Mouse (Mus musculus) heart, embryonic 14.5 days (tissue): ENCODE data around the gene Urb1. TPM values are rescaled to one million over a fixed set of nuclear protein-coding genes. Genes with fewer than 3 reads are reported as not detected.

Experiments used
- ATAC-seq: fragments of 200-750 bp; cut with Nextera tagmentation; 2 replicates; pipeline ENCODE4 v1.8.0; 2017; ENCODE audit warnings: low read depth, moderate TSS enrichment; ENCODE audit not compliant: insufficient number of reproducible peaks, insufficient read depth, low FRiP score
- H3K27ac ChIP-seq, 2 experiments: fragments of 200-500 bp in 1 of 2; fragments of 300-500 bp in 1 of 2; sonication (generic) in 1 of 2; replicated peaks in 1 of 2; 2 replicates each; pipeline ENCODE4 v1.5.1; 2012 to 2014; ENCODE audit warnings: low read depth in 2 of 2, low read length in 2 of 2, control low read depth in 1 of 2, mild to moderate bottlenecking in 1 of 2, mixed read lengths in 1 of 2; ENCODE audit not compliant: control insufficient read depth in 1 of 2, insufficient read depth in 1 of 2
- H3K27me3 ChIP-seq: fragments of 300-500 bp; sonication (generic); 2 replicates; pipeline ENCODE4 v1.6.1; 2014; ENCODE audit warnings: mild to moderate bottlenecking, low read length, control low read depth; ENCODE audit not compliant: control insufficient read depth, insufficient read depth
- H3K36me3 ChIP-seq: fragments of 300-500 bp; sonication (generic); 2 replicates; pipeline ENCODE4 v1.6.1; 2014; ENCODE audit warnings: mild to moderate bottlenecking, control low read depth, low read length, mixed read lengths; ENCODE audit not compliant: control insufficient read depth, insufficient read depth
- H3K4me1 ChIP-seq, 2 experiments: fragments of 200-500 bp in 1 of 2; fragments of 300-500 bp in 1 of 2; sonication (generic) in 1 of 2; 2 replicates each; pipeline ENCODE4 v1.6.1; 2012 to 2014; ENCODE audit warnings: low read length in 2 of 2, control low read depth in 1 of 2, mixed read lengths in 1 of 2; ENCODE audit not compliant: control insufficient read depth in 2 of 2, insufficient read depth in 2 of 2
- H3K4me2 ChIP-seq: fragments of 300-500 bp; sonication (generic); 2 replicates; pipeline ENCODE4 v1.6.1; 2014; ENCODE audit warnings: mild to moderate bottlenecking, low read length
- H3K4me3 ChIP-seq, 2 experiments: fragments of 200-500 bp in 1 of 2; fragments of 300-500 bp in 1 of 2; sonication (generic) in 1 of 2; 2 replicates each; pipeline ENCODE4 v1.5.1; 2012 to 2014; ENCODE audit warnings: low read length in 2 of 2, mild to moderate bottlenecking in 2 of 2, control low read depth in 1 of 2, low read depth in 1 of 2, moderate library complexity in 1 of 2; ENCODE audit not compliant: control insufficient read depth in 1 of 2, insufficient read depth in 1 of 2
- H3K9ac ChIP-seq: fragments of 300-500 bp; sonication (generic); 2 replicates; pipeline ENCODE4 v1.6.1; 2014; ENCODE audit warnings: mild to moderate bottlenecking, low read length
- H3K9me3 ChIP-seq: fragments of 300-500 bp; sonication (generic); 2 replicates; pipeline ENCODE4 v1.6.1; 2016; ENCODE audit warnings: low read length, control low read depth; ENCODE audit not compliant: control insufficient read depth
- WGBS: fragments of 180-500 bp; shearing (Covaris S2); extraction: QIAGEN DNeasy Blood & Tissue Kit; methylation state at CpG from one replicate; pipeline ENCODE4 v1.1.7; 2014; 5-methylcytosine and 5-hydroxymethylcytosine counted together
- polyA plus RNA-seq: library from polyadenylated mRNA; unstranded; fragments of >200 nt; fragmentation: Nextera tagmentation; extraction: Ambion mirVana; gene quantifications from 2 replicates; pipeline ENCODE4 v1.2.1, GENCODE M21; 2014

The Urb1 gene
- polyA plus RNA-seq, 1 experiment from 2014 or later = 7.6 TPM

DNA sequence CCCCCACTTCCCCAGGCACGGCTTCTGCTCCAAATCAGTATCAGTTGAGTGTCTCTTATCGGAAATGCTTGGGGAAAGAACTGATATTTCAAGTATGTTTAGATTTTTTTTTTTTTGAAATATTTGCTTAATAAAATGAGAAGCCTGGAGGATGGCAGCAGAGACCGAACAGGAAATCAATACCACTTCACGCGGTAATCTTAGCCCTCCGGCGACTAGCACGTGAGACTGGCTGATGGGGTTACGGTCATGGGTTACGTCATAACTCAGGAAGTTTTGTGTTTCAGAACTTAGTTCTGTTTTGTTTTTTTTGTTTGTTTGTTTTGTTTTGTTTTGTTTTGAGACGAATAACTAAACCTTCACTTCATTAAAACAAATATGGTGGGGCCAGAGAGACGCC lies 99.9 kb downstream of the Urb1 start:
- Histone ChIP-seq H3K4me1 (peaks cover 24 to 40% of the 10 kb centered on the region in 2 experiments), H3K27me3 (no peaks in the 10 kb centered on the region), H3K9me3 (no peaks in the 10 kb centered on the region), H3K4me3 (peak overlapping the region in 1 of 2 experiments; percentile 20; a peak in 2 of 4 replicates), H3K36me3 (no peaks in the 10 kb centered on the region), H3K27ac (peak overlapping the region; percentile 32 to 72), H3K4me2 (peak overlapping the region; percentile 59), H3K9ac (peak overlapping the region; percentile 18)
- ATAC-seq = no peak
- 72% methylated on average over 12 of the region's 12 CpGs for WGBS

DNA sequence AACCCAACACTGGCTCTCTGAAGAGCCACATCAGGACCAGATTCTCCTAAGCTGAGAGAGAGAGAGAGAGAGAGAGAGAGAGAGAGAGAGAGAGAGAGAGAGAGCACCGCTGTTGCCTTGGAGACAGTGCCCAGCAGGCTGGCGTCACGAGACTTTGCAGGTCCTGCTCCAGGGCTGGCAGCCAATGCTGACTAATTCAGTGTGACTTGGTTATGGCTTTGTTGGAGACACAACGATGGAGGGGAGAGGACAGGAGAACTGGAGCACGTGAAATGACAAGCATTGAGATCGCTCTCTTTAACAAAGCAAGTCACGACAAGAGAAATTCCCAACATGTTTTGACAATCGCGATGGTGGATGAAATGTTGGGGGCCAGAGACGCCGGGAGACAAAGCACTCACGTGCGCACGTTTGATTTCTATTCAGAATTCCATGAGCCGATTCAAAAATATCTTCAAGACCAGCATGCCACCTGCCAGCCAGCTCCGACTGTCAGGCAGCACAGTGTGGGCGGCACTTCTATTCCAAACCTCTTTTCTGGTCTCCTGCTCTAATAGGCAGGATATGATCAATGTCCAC lies 100.4 kb downstream of the Urb1 start:
- Histone ChIP-seq H3K4me3 (peak overlapping the region; percentile 8 to 20), H3K4me1 (peaks cover 25 to 40% of the 10 kb centered on the region in 2 experiments)

DNA sequence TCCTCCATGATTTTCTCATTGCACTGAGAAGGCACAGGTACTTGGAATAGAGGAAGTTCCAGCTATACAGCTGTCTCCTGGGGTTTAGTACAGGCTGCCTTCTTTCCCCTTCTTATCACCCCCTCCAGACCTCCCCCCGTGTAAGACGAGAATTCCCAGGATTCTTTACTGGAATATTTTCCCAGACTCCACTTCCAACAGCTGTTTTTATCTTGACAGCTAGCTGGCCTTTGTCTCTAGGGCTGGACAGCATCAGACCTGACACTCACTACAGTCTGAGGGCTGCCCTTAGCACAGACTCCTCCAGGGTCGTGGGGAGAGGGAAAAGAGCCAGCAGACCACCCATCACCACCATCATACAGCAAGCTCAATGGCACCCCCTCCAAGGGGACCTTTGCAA lies 103.9 kb downstream of the Urb1 start:
- no peak overlapping the region for H3K9ac ChIP-seq
- H3K4me1 ChIP-seq = peaks cover 31 to 53% of the 10 kb centered on the region in 2 experiments
- 1% methylated on average over 3 of the region's 3 CpGs for WGBS
- ATAC-seq = peak; percentile 77
- peak overlapping the region; percentile 78 to 86 for H3K27ac ChIP-seq
- peak overlapping the region; percentile 21; the same call in 1 of the 2 replicates for H3K4me2 ChIP-seq
- no peaks in the 10 kb centered on the region for H3K27me3 ChIP-seq
- H3K36me3 ChIP-seq = no peaks in the 10 kb centered on the region
- no peak overlapping the region for H3K4me3 ChIP-seq
- H3K9me3 ChIP-seq = no peaks in the 10 kb centered on the region

More for the DNA sequence above, 100.4 kb downstream of the Urb1 start:
- peak overlapping the region; percentile 32 to 72 for H3K27ac ChIP-seq
- peak overlapping the region; percentile 59 for H3K4me2 ChIP-seq
- H3K27me3 ChIP-seq = no peaks in the 10 kb centered on the region
- H3K36me3 ChIP-seq = no peaks in the 10 kb centered on the region
- peak; percentile 65; the same call in 1 of the 2 replicates for ATAC-seq
- peak overlapping the region; percentile 18 for H3K9ac ChIP-seq
- WGBS = 19% methylated on average over 17 of the region's 17 CpGs
- no peaks in the 10 kb centered on the region for H3K9me3 ChIP-seq

DNA sequence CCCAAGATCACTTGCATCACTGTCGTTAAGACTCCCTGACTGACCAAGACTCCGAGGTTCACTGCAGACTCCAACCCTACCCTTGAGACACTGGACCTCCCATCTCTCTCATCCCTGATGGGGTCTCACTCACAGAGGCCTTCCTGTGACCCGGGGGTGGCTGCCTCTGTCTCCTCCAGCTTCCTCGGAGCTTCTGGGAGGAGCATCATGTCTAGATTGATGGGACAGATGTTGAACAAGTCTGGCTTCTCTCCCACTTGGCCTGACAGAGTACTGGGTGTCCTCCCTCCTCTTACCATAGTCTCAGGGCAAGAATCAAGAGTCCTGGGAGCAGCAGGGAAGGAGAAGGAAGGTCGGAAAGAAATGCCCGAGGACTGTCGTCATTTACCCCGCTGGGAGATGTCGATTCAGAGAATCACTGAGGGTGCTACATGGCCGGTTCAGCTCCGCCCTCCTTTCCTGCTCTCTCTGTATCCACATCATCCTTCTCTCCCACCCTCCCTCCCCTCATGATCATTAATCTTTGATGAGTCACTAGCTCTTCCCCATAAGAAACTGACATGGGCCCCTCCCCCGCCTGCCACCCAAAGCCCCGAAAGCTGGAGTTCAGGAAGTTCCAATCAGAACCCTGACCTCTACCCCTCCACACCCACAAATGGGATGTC lies 105.9 kb downstream of the Urb1 start:
- H3K4me2 ChIP-seq = no peak overlapping the region
- H3K36me3 ChIP-seq = no peaks in the 10 kb centered on the region
- WGBS = 64% methylated on average over 13 of the region's 13 CpGs
- no peak for ATAC-seq
- no peak overlapping the region for H3K27ac ChIP-seq
- H3K4me1 ChIP-seq = peaks cover 24 to 43% of the 10 kb centered on the region in 2 experiments
- H3K27me3 ChIP-seq = no peaks in the 10 kb centered on the region
- H3K9me3 ChIP-seq = no peaks in the 10 kb centered on the region
- no peak overlapping the region for H3K4me3 ChIP-seq
- no peak overlapping the region for H3K9ac ChIP-seq

DNA sequence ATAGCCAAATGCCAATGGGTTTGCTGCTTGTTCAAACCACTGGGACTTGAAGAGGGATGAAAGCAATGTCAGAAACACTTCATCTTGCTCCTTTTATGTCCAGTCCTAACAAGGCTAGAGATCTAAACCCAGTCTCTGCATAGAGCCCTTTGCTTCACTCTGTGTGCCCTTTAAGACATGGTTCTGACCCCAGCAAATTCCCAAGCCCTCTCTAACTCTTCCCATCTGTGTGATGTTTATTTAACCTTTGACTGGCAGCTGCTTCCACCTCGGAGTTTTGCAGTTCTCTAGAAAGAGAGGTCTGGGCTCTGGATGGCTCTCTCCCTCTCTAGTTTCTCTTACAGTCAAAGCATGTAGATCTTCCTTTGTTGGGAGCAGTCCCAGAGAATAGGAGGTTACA lies 106.6 kb downstream of the Urb1 start:
- no peaks in the 10 kb centered on the region for H3K27me3 ChIP-seq
- no peaks in the 10 kb centered on the region for H3K9me3 ChIP-seq
- no peak for ATAC-seq
- 0% methylated on average over 1 of the region's 1 CpGs for WGBS
- no peaks in the 10 kb centered on the region for H3K36me3 ChIP-seq
- H3K9ac ChIP-seq = no peak overlapping the region
- peaks cover 24 to 37% of the 10 kb centered on the region in 2 experiments for H3K4me1 ChIP-seq
- H3K4me3 ChIP-seq = no peak overlapping the region
- no peak overlapping the region for H3K4me2 ChIP-seq
- H3K27ac ChIP-seq = no peak overlapping the region

DNA sequence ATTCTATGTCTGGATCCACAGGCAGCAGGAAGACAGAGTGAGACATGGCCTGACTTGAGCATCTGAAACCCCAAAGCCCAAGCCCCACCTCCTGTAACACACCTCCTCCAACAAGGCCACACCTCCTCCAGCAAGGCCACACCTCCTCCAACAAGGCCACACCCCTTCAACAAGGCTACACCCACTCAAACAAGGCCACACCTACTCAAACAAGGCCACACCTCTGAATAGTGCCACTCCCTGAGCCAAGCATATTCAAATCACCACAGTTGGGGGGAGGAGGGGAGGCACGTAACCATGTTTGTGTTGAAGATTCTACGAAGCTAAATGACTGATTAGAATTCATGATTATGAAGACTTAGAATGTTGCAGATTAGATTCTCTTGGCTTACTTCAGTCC lies 108.7 kb downstream of the Urb1 start:
- H3K4me2 ChIP-seq = no peak overlapping the region
- no peak overlapping the region for H3K9ac ChIP-seq
- no peaks in the 10 kb centered on the region for H3K27me3 ChIP-seq
- no peaks in the 10 kb centered on the region for H3K36me3 ChIP-seq
- H3K9me3 ChIP-seq = no peaks in the 10 kb centered on the region
- peaks cover 19 to 31% of the 10 kb centered on the region in 2 experiments for H3K4me1 ChIP-seq
- H3K4me3 ChIP-seq = no peak overlapping the region
- H3K27ac ChIP-seq = no peak overlapping the region
- no peak for ATAC-seq
- 96% methylated on average over 2 of the region's 2 CpGs for WGBS
